Mouse (Mus musculus) layer of hippocampus, adult 18-20 months (tissue): ENCODE results near the gene Rhno1. TPM values are rescaled to one million over a fixed set of nuclear protein-coding genes. Genes with fewer than 3 reads are reported as not detected.
A peak's percentile ranks its signal among the peaks of the same experiment; 100 is the strongest.

Source experiments
- DNase-seq, 2 experiments: peaks; one replicate each; pipeline ENCODE4 v3.0.0; 2022; ENCODE audit warnings: low spot score in 2 of 2
- total RNA-seq, 2 experiments: library from RNA; stranded (reverse); gene quantifications; 2 replicates each; pipeline ENCODE4 v1.2.3; 2021

Gene Rhno1
- total RNA-seq, 2 experiments from 2014 or later: 21.5 to 23.4 TPM

GRCm38 (mm10) chr6:128363007-128363825, 505 bp upstream of the Rhno1 start:
- no peak for DNase-seq

- DNase-seq: no peak
These were observed 810 bp downstream of the Rhno1 start for GRCm38 (mm10) chr6:128361901-128362300.

- DNase-seq: peak; percentile 51 to 88
These were observed 3.7 kb downstream of the Rhno1 start for GRCm38 (mm10) chr6:128358999-128359398.

GRCm38 (mm10) chr6:128355726-128356416, 6.8 kb downstream of the Rhno1 start, which contains the start of gene Tulp3:
Gene Tulp3, minus strand, starts transcription at chr6:128355851.
- DNase-seq: peak; percentile 96 to 98

GRCm38 (mm10) chr6:128355201-128355681, 7.5 kb downstream of the Rhno1 start:
- peak; percentile 42 to 68 for DNase-seq

GRCm38 (mm10) chr6:128354140-128354539, 8.6 kb downstream of the Rhno1 start:
- no peak for DNase-seq

GRCm38 (mm10) chr6:128349711-128350110, 13.0 kb downstream of the Rhno1 start:
- DNase-seq: peak in 1 of 2 experiments; percentile 48

GRCm38 (mm10) chr6:128346782-128347181, 15.9 kb downstream of the Rhno1 start:
- DNase-seq: peak in 1 of 2 experiments; percentile 58

- no peak for DNase-seq
These were observed 17.1 kb downstream of the Rhno1 start for GRCm38 (mm10) chr6:128345623-128346022.

GRCm38 (mm10) chr6:128341956-128342723, 20.6 kb downstream of the Rhno1 start:
- no peak for DNase-seq

GRCm38 (mm10) chr6:128338876-128339275, 23.8 kb downstream of the Rhno1 start:
- no peak for DNase-seq

GRCm38 (mm10) chr6:128337467-128337866, 25.2 kb downstream of the Rhno1 start:
- no peak for DNase-seq

GRCm38 (mm10) chr6:128334397-128335124, 28.1 kb downstream of the Rhno1 start:
- DNase-seq: peak; percentile 49 to 82

- peak; percentile 30 to 88 for DNase-seq
These were observed 44.4 kb downstream of the Rhno1 start for GRCm38 (mm10) chr6:128318317-128318716.

GRCm38 (mm10) chr6:128315597-128315996, 47.1 kb downstream of the Rhno1 start:
- no peak for DNase-seq

GRCm38 (mm10) chr6:128314796-128315195, 47.9 kb downstream of the Rhno1 start:
- no peak for DNase-seq

- DNase-seq: peak in 1 of 2 experiments; percentile 55
These were observed 54.4 kb downstream of the Rhno1 start for GRCm38 (mm10) chr6:128308311-128308710.
